Mouse (Mus musculus) testis, adult 2 months (tissue): ENCODE results near the gene Slc40a1.

Source experiments
- CTCF ChIP-seq: fragments of 200-500 bp; IDR thresholded peaks from 2 replicates; pipeline ENCODE4 v1.5.1; 2012; ENCODE audit warnings: low read depth, mild to moderate bottlenecking, inconsistent platforms, low read length, moderate library complexity; ENCODE audit not compliant: control insufficient read depth, insufficient read depth, insufficient replicate concordance
- POLR2A ChIP-seq: fragments of 200-500 bp; IDR thresholded peaks from 2 replicates; pipeline ENCODE4 v1.6.1; 2012; ENCODE audit warnings: low read depth, mild to moderate bottlenecking, inconsistent platforms, low read length, moderate library complexity; ENCODE audit not compliant: control insufficient read depth

DNA sequence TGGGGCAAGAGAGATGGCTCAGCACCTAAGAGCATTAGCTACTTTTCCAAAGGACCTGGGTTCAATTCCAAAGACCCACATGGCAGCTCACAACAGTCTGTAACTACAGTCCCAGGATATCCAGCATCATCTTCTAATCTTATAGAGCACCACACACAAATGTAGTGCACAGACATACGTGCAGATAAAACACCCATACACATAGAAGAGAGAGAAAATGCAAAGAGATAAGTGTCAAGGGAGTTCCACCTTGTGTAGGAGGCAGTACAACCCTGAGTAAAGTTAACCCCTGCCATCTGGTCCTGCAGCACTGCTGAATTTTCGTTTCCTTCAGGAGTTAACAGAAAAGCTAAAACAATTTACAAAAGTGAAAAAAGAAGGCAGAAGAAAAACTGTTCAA is 50.7 kb downstream of the Slc40a1 start:
- TF ChIP-seq CTCF (no peak), POLR2A (no peak)
